Mouse (Mus musculus): Measurements from ENCODE around the gene Gm21969.

GRCm38 (mm10) chr4:139605216-139605615, 2.2 kb downstream of the Gm21969 start:
- no peak for TF ChIP-seq POLR2A (IDR thresholded peaks at IDR 0.05; ENCODE audit: borderline replicate concordance, low read depth, low read length)
- no peak for TF ChIP-seq CTCF (IDR thresholded peaks at IDR 0.05; ENCODE audit: low read depth, low read length)

Measured in bone marrow macrophage, adult 2 months (primary cell).